Mouse (Mus musculus) embryonic fibroblast, embryonic 13.5 days (primary cell): Measurements from ENCODE around the gene Anapc15-ps. TPM values are rescaled to one million over a fixed set of nuclear protein-coding genes. Genes with fewer than 3 reads are reported as not detected.
A peak's percentile ranks its signal among the peaks of the same experiment; 100 is the strongest.

ENCODE experiments used
- H3K27ac ChIP-seq: 2 replicates; pipeline ENCODE4 v1.5.1; 2012; ENCODE audit warnings: low read length, control low read depth, inconsistent platforms; ENCODE audit not compliant: insufficient read depth
- H3K4me1 ChIP-seq: 2 replicates; pipeline ENCODE4 v1.6.1; 2011; ENCODE audit warnings: low read length; ENCODE audit not compliant: control insufficient read depth, insufficient read depth
- H3K4me3 ChIP-seq: 2 replicates; pipeline ENCODE4 v1.5.1; 2011; ENCODE audit warnings: mild to moderate bottlenecking, control low read depth, low read length; ENCODE audit not compliant: insufficient read depth
- CTCF ChIP-seq: IDR thresholded peaks from 2 replicates; pipeline ENCODE4 v1.5.1; 2011; ENCODE audit warnings: mild to moderate bottlenecking, control low read depth, low read length, moderate library complexity, borderline replicate concordance; ENCODE audit not compliant: insufficient read depth
- POLR2A ChIP-seq: IDR thresholded peaks from 2 replicates; pipeline ENCODE4 v1.6.1; 2011; ENCODE audit warnings: low read depth, mild to moderate bottlenecking, control low read depth, low read length, moderate library complexity
- polyA plus RNA-seq: library from polyadenylated mRNA; stranded (reverse); fragments of >200 nt; gene quantifications from 2 replicates; pipeline ENCODE4 v1.2.4, GENCODE M21; 2011; ENCODE audit warnings: low read depth; ENCODE audit not compliant: missing spikeins, insufficient read length

Gene Anapc15-ps
- polyA plus RNA-seq, 1 experiment: not detected

- TF ChIP-seq CTCF: no peak
- Histone ChIP-seq H3K4me3 (no peak overlapping the region), H3K4me1 (no peaks in the 10 kb centered on the region), H3K27ac (no peak overlapping the region)
These were observed 13.6 kb downstream of the Anapc15-ps start for GRCm38 (mm10) chr10:95659471-95660150.

DNA sequence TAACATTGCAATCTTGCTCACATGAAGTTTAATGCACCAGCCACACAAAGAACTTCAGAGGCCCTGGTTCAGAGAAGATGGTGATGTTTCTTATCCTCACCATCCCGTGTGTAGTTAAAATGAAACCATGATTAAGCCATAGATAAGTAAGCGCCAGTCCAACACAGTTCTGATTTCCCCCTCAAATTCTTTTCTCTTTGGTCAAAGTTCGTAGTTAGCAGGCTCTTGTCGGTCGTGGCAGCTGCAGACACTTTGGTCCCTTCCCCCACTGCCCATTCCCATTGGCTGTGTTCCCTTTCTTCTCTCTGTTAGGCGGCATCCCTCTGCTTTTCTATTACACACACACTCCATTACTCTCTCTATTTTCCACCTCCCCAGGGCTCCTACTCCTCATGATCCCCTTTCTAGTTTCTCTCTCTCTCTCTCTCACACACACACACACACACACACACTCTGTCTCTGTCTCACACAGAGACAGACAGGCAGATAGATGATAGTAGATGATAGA, 14.4 kb downstream of the Anapc15-ps start:
- TF ChIP-seq CTCF: no peak
- no peak for TF ChIP-seq POLR2A
- no peak overlapping the region for H3K4me3 ChIP-seq
- H3K4me1 ChIP-seq: no peaks in the 10 kb centered on the region
- H3K27ac ChIP-seq: no peak overlapping the region

DNA sequence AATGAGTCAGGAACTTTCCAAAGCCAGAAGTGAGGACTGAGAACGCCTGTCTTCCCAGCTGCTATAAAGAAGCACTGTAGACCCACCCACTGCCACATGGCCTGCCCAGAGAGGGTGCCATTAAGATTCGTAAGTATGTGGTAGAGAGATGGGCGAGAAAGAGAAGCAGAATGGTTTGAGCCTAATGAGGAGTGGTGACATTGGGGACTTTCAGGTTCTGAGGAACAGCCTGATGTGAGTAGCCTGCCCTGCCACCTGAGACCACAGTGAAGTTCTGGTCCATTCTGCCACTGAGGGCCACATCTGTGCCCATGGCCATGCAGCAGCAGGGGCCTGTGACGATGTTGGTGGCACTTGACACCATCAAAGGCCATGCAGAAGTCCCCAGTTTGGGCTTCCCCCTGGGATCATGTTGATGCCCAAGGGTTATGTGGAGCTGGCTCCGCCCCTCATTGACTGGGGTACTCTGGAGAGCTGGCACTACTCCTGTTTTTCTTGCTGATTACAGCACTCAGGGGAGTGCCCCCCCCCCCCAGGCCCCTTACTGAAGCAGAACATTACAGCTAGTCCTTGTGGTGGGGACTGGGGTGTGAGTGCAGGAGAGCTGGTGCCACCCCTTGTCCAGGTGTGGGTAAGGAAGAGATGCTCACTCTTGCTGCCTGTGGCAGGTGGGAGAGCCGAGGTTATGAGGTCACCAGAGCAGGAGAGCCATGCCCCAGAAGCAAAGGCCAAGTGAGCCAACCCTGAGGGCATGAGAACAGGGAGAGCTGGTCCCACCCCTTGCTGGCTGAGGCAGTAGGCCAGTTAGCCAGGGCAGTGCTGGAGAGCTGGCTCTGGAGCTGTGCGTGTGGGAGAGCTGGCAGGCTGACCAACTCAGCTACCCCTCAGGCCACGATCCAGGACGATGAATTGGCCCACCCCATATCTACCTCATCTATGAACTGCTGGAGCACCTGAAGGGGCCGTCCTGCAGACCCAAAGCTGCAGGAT, 16.7 kb downstream of the Anapc15-ps start:
- TF ChIP-seq POLR2A: no peak
- no peak for TF ChIP-seq CTCF
- Histone ChIP-seq H3K4me3 (no peak overlapping the region), H3K27ac (no peak overlapping the region), H3K4me1 (no peaks in the 10 kb centered on the region)

- TF ChIP-seq POLR2A (no peak), CTCF (no peak)
These were observed 21.1 kb downstream of the Anapc15-ps start for GRCm38 (mm10) chr10:95652131-95652530.

GRCm38 (mm10) chr10:95648326-95648888, 24.8 kb downstream of the Anapc15-ps start:
- no peak overlapping the region for H3K4me3 ChIP-seq
- TF ChIP-seq CTCF: no peak
- TF ChIP-seq POLR2A: no peak
- H3K4me1 ChIP-seq: peaks cover 4% of the 10 kb centered on the region; the same call in 1 of the 2 replicates
- no peak overlapping the region for H3K27ac ChIP-seq

More at GRCm38 (mm10) chr10:95652131-95652530, 21.1 kb downstream of the Anapc15-ps start:
- Histone ChIP-seq H3K4me1 (no peaks in the 10 kb centered on the region), H3K27ac (no peak overlapping the region), H3K4me3 (no peak overlapping the region)

GRCm38 (mm10) chr10:95647128-95647527, 26.1 kb downstream of the Anapc15-ps start:
- Histone ChIP-seq H3K4me1 (peaks cover 4% of the 10 kb centered on the region; the same call in 1 of the 2 replicates), H3K4me3 (no peak overlapping the region), H3K27ac (no peak overlapping the region)
- no peak for TF ChIP-seq POLR2A
- TF ChIP-seq CTCF: no peak

- Histone ChIP-seq H3K4me3 (no peak overlapping the region), H3K27ac (no peak overlapping the region), H3K4me1 (peaks cover 4% of the 10 kb centered on the region; the same call in 1 of the 2 replicates)
- TF ChIP-seq POLR2A: no peak
- TF ChIP-seq CTCF: no peak
These were observed 26.7 kb downstream of the Anapc15-ps start for GRCm38 (mm10) chr10:95646576-95646975.

DNA sequence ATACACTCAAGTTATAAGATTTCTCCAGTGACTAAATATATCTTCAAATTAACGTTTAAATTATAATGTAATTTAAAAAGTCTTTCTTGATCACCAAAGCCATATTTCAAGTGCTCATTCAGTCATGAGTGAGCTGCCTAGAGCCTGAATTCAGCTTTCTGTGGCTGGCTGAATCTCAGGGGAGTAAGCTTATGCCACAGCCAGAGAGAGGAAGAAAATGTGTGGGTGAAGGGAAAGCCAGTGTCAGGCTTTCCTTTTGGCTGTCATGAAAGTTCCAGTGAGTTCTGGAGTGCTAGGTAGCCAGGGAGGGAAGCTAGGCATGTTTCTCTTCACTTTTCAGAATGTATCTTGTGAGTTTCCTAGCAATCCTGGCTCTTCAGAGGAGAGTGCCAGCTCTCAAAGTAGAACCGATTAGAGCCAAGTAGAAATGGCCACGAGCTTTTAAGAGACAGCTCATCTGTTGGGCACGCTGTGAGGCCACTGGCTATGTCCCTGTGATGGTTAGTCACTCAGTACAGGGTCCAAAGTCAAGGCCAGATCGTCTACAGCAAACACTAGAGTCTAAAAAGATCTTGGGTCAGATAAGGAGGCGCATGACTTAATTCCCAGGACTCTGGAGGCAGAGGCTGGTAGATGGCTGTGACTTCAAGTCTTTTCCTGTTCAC, 29.4 kb downstream of the Anapc15-ps start:
- Histone ChIP-seq H3K4me3 (no peak overlapping the region), H3K4me1 (peaks cover 4% of the 10 kb centered on the region; the same call in 1 of the 2 replicates), H3K27ac (peak overlapping the region; percentile 70)
- TF ChIP-seq POLR2A: no peak
- no peak for TF ChIP-seq CTCF

- H3K4me3 ChIP-seq: no peak overlapping the region
- peaks cover 4% of the 10 kb centered on the region; the same call in 1 of the 2 replicates for H3K4me1 ChIP-seq
- TF ChIP-seq CTCF (no peak), POLR2A (no peak)
- 0 out of 2 replicates have a peak overlapping the region, but pooled peaks have one; percentile 13 for H3K27ac ChIP-seq
These were observed 30.2 kb downstream of the Anapc15-ps start for GRCm38 (mm10) chr10:95643042-95643441.
